Mouse (Mus musculus) testis, adult 2 months (tissue): ENCODE data around the gene Mark3. TPM values are rescaled to one million over a fixed set of nuclear protein-coding genes. Genes with fewer than 3 reads are reported as not detected.
A peak's percentile ranks its signal among the peaks of the same experiment; 100 is the strongest.

ENCODE experiments used
- H3K27ac ChIP-seq: fragments of 200-500 bp; 2 replicates; pipeline ENCODE4 v1.5.1; 2012; ENCODE audit warnings: low read depth, low read length; ENCODE audit not compliant: control insufficient read depth, insufficient read depth
- H3K27me3 ChIP-seq: fragments of 200-500 bp; 2 replicates; pipeline ENCODE4 v1.6.1; 2012; ENCODE audit warnings: mild to moderate bottlenecking, low read length, moderate library complexity; ENCODE audit not compliant: control insufficient read depth, insufficient read depth
- H3K36me3 ChIP-seq: fragments of 200-500 bp; 2 replicates; pipeline ENCODE4 v1.6.1; 2012; ENCODE audit warnings: mild to moderate bottlenecking, low read length; ENCODE audit not compliant: control insufficient read depth, insufficient read depth
- H3K4me1 ChIP-seq: fragments of 200-500 bp; 2 replicates; pipeline ENCODE4 v1.6.1; 2012; ENCODE audit warnings: low read length; ENCODE audit not compliant: control insufficient read depth, insufficient read depth
- H3K4me3 ChIP-seq: fragments of 200-500 bp; 2 replicates; pipeline ENCODE4 v1.5.1; 2012; ENCODE audit warnings: low read depth, mild to moderate bottlenecking, low read length, moderate library complexity, mixed read lengths; ENCODE audit not compliant: control insufficient read depth
- CTCF ChIP-seq: fragments of 200-500 bp; IDR thresholded peaks from 2 replicates; pipeline ENCODE4 v1.5.1; 2012; ENCODE audit warnings: low read depth, mild to moderate bottlenecking, inconsistent platforms, low read length, moderate library complexity; ENCODE audit not compliant: control insufficient read depth, insufficient read depth, insufficient replicate concordance
- POLR2A ChIP-seq: fragments of 200-500 bp; IDR thresholded peaks from 2 replicates; pipeline ENCODE4 v1.6.1; 2012; ENCODE audit warnings: low read depth, mild to moderate bottlenecking, inconsistent platforms, low read length, moderate library complexity; ENCODE audit not compliant: control insufficient read depth
- polyA plus RNA-seq: library from polyadenylated mRNA; depleted of rRNA; stranded (reverse); fragments of >200 nt; gene quantifications from 2 replicates; pipeline ENCODE4 v1.2.3, GENCODE M21; 2012

Gene Mark3
- polyA plus RNA-seq, 1 experiment = 17.0 TPM

GRCm38 (mm10) chr12:111666380-111666779 lies 92.1 kb downstream of the Mark3 start:
- no peaks in the 10 kb centered on the region for H3K27me3 ChIP-seq
- no peak overlapping the region for H3K4me3 ChIP-seq
- no peaks in the 10 kb centered on the region for H3K36me3 ChIP-seq
- TF ChIP-seq CTCF (no peak), POLR2A (no peak)
- peaks cover 5% of the 10 kb centered on the region for H3K4me1 ChIP-seq
- H3K27ac ChIP-seq = no peak overlapping the region

GRCm38 (mm10) chr12:111667421-111667820 lies 93.1 kb downstream of the Mark3 start:
- Histone ChIP-seq H3K4me1 (peaks cover 16% of the 10 kb centered on the region), H3K27ac (no peak overlapping the region), H3K4me3 (no peak overlapping the region), H3K36me3 (no peaks in the 10 kb centered on the region), H3K27me3 (no peaks in the 10 kb centered on the region; the same call in 1 of the 2 replicates)
- TF ChIP-seq POLR2A = no peak
- no peak for TF ChIP-seq CTCF

- no peaks in the 10 kb centered on the region; the same call in 1 of the 2 replicates for H3K27me3 ChIP-seq
- no peaks in the 10 kb centered on the region for H3K36me3 ChIP-seq
- no peak for TF ChIP-seq POLR2A
- peak; percentile 85 for TF ChIP-seq CTCF
- H3K4me1 ChIP-seq = peaks cover 21% of the 10 kb centered on the region
- H3K27ac ChIP-seq = peak overlapping the region; percentile 65; the same call in 1 of the 2 replicates
- no peak overlapping the region for H3K4me3 ChIP-seq
These were observed 94.2 kb downstream of the Mark3 start for GRCm38 (mm10) chr12:111668457-111668912.

DNA sequence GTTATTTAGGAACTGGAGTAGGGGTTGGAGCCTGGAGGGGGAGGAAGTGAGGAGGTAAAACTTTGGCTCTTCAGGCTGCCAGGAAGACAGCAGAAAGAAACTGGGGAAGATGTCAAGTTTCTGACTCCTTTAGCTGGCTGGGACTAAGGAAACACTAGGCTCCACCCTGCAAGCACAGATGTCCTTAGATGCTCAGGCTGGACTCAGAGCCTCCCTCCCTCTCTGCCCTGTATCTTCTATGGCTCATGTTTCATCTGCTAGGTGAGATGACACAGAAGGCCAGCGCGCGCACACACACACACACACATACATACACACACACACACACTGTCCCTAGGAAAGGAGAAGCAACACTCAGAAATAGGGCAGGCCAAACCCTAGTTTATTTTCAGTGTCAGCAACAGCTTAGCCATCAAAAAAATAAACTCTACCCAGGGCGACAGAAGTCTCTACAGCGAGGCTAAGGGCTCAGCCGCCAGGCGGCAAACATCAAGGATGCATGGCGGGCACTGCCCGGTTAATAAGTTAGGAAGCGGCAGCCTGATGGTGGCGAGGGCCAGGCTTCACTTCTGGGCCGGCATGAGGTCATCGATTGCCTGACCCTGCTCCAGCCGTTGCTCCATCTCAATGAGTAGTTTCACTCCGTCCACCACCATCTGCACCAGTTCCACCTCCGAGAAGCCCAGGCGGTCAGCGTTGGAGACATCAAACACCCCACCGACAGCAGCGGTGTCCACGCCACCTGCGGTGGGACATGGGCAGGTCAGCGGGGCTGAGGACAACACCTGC lies 94.9 kb downstream of the Mark3 start:
- no peak overlapping the region for H3K4me3 ChIP-seq
- H3K4me1 ChIP-seq = peaks cover 18% of the 10 kb centered on the region
- TF ChIP-seq POLR2A (no peak), CTCF (no peak)
- no peak overlapping the region for H3K27ac ChIP-seq
- no peaks in the 10 kb centered on the region; the same call in 1 of the 2 replicates for H3K27me3 ChIP-seq
- H3K36me3 ChIP-seq = no peaks in the 10 kb centered on the region

DNA sequence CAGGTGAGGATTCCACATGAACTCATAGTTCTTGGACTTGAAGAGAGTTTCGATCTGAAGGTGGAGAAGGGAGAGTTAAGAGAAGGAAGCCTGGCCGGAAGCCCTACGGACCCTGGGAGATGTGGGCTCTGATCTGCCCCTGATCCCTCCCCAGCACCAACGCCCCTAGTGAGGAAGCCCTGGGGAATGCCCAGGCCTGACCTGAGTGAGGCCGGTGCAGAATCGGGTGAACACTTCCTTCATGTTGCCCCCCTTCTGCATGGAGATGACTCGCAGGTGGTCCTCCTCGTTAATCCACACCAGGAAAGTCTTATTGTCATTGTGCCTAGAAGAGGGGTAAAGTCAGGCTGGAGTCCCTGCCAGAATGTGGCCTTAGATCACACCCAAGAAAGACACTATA lies 95.6 kb downstream of the Mark3 start:
- Histone ChIP-seq H3K36me3 (no peaks in the 10 kb centered on the region), H3K4me3 (no peak overlapping the region), H3K4me1 (peaks cover 16% of the 10 kb centered on the region), H3K27ac (no peak overlapping the region), H3K27me3 (no peaks in the 10 kb centered on the region; the same call in 1 of the 2 replicates)
- TF ChIP-seq CTCF (no peak), POLR2A (no peak)

DNA sequence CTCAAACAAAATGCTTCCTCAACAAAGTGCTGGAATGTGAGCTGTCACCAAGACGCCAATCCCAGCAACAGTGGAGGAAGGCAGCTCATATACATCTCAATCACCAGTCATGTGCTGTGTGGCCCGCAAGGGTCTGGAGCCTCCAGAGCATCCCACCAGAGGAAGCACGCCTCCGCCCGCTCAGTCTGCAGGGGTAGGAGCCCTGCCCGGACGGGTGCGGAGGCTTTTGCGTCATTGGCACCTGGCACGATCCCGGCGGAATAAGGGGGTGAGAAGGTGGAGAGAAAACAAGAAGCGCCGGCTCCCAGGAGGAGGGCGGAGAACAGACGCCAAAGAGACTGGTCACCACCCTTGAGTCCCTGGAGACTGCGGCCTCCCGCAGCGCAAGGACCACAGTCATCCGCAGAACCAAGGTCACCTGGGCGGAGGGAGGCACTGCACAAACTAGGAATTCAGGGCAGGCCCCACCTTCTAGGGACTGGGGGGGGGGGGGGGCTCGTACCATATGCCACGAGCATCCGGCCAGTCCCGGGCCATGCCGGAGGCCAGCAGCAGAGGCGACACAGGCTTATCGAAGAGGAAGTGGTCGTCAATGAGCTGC lies 96.1 kb downstream of the Mark3 start:
- no peak overlapping the region for H3K4me3 ChIP-seq
- H3K27ac ChIP-seq = no peak overlapping the region
- no peak for TF ChIP-seq POLR2A
- no peak for TF ChIP-seq CTCF
- no peaks in the 10 kb centered on the region for H3K36me3 ChIP-seq
- peaks cover 16% of the 10 kb centered on the region for H3K4me1 ChIP-seq
- H3K27me3 ChIP-seq = no peaks in the 10 kb centered on the region; the same call in 1 of the 2 replicates

- H3K27ac ChIP-seq = no peak overlapping the region
- H3K4me1 ChIP-seq = peaks cover 16% of the 10 kb centered on the region
- no peaks in the 10 kb centered on the region; the same call in 1 of the 2 replicates for H3K27me3 ChIP-seq
- no peak for TF ChIP-seq CTCF
- TF ChIP-seq POLR2A = no peak
- H3K36me3 ChIP-seq = no peaks in the 10 kb centered on the region
- peak overlapping the region; percentile 78 for H3K4me3 ChIP-seq
These were observed 96.7 kb downstream of the Mark3 start for GRCm38 (mm10) chr12:111670976-111671375.

- TF ChIP-seq CTCF (no peak), POLR2A (no peak)
- peaks cover 16% of the 10 kb centered on the region for H3K4me1 ChIP-seq
- H3K27ac ChIP-seq = no peak overlapping the region
- no peaks in the 10 kb centered on the region for H3K36me3 ChIP-seq
- H3K27me3 ChIP-seq = no peaks in the 10 kb centered on the region; the same call in 1 of the 2 replicates
- peak overlapping the region; percentile 78 for H3K4me3 ChIP-seq
These were observed 97.1 kb downstream of the Mark3 start for GRCm38 (mm10) chr12:111671431-111671902.
